Mouse (Mus musculus): ENCODE results near the gene Zfp326. TPM values are rescaled to one million over a fixed set of nuclear protein-coding genes. Genes with fewer than 3 reads are reported as not detected.
"Not testable (repeated sequence)": the region's sequence is repeated elsewhere in the genome, so short reads cannot be mapped to it uniquely, and the experiment has no call there.

Gene Zfp326
- 10 to 100 TPM; 12.9 to 19.7 TPM for polyA plus RNA-seq (2017; shearing (Covaris generic))

- peak; percentile 76 for ATAC-seq
Observed at GRCm38 (mm10) chr5:105876068-105876924, at the start of gene Zfp326. TSS of gene Zfp326 (plus strand) at chr5:105876565.

DNA sequence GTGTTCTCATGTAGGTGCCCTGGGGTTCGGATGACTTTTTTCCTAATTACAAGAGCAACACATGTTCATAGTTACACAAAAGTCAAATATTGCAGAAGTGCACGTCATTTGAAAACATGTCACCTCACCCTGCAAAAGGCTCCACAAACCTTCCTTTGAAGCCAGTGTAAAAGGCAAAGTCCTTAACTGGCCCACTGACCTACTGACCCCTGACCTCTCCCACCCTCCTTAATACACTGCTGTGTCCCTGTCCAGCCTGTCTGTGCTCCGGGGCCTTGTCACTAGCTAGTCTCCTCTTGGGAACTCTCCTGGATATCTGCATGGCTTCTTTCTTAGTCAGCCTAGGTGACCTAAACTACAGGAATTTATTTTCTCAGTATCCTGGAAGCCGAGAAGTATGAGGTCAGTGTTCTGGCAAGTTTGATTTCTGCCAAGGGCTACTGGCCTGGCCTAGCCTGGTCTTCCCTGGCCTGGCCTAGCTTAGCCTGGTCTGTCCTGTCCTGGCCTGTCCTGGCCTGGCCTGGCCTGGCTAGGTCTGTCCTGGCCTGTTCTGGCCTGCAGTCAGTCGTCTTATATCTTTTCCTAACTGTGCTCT is 49.4 kb upstream of the Zfp326 start:
- ATAC-seq = no peak

DNA sequence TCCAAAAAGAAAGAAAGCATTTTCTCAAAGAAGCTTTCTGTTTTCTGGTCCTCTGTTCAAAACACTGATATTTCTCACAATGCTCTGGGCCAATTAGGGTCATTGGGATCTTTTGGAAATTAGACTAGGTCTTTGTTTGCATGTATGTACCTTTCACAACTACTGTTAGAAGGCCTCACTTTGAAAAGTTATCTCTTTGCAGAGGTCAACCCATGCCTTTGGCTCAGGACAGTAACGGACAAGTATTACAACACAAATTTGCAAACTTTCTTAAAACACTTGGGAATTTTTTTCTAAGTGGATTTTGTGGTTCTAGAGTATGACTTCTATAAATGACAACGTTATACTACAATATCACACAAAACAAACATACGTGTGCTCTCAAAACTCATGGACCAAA is 48.3 kb upstream of the Zfp326 start:
- no peak for ATAC-seq

DNA sequence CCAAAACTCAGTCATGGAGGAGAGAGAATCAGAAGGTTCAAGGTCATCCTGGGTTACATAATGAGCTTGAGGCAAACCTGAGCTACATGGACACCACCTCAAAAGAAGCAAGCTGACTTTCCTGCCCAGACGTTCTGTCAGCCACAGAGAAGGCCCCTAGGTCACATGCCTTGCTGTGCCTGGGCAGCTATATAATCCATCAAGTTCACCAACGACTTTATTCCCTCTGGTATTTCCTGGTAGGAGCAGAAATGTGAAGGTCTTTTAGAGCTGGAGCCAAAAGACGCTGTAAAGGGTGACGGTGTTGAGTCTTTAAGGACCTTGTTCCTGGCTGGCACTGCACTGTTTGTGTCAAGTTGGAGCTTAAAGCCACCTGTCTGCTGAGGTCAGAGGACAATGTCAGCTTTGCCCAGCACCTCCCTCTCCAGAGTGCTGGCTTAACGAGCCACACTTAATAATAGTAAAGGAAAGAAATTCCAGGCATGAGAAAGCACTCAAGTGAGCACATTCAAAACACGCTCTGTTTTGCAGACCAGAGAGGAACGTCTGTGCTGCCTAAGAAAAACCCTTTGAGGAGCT is 47.3 kb upstream of the Zfp326 start:
- no peak for ATAC-seq

DNA sequence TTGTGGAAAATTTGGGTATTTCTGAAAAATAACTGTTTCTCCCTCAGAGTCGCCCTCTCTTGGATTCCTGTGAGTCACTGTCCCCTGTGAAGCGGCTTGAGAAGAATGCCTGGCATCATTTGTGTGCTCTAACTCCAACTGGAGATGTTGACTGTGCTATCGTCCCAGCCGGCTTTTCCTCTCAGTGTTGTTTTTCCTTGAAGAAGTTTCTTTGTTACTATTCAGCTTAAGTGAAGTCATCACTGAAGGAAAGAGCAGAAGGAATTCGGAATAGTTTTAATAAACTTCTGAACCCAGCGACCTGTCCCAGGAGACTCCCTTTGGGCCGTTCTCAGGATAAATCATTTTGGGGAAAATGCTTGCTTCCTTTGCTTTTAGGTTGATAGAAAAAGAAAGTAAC is 44.2 kb upstream of the Zfp326 start:
- no peak for ATAC-seq

DNA sequence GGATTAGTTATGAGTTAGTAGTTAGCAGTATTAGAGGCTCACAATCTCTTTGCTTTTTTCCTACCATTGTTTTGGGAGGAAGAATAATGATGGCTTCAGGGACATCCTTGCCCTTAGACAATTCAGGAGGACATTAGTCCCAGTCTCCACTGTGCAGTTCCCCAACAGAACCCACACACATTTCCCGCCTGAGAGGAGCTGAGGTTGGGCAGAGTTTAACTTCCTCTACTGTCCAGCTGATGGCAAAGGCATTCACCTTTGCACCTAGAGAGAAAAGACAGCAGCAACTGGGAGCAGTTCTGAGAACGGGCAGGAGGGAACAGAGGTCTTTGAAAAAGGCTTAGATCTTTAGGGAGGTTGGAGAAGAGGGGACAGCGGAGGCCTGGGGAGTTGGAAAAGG is 42.4 kb upstream of the Zfp326 start:
- no peak for ATAC-seq

DNA sequence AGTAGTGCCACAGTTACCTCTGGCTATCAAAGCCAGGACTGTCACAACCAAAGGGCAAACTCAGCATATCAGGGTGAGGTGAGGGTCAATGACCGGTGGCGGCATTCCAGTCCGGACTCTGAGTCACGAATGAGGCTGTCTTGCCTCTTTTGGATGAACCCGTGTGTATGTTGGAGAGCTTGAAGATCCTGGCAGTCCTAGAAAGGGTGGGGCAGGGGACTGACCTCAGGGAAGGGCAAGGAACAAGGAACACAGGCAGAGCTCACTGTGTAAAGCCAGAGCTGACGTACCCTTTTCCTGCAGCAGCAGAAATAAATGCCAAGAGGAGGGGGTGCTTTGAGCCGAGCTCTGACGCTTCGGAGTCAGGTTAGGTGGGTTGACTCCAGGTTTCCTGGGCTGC is 40.4 kb upstream of the Zfp326 start:
- ATAC-seq = no peak

DNA sequence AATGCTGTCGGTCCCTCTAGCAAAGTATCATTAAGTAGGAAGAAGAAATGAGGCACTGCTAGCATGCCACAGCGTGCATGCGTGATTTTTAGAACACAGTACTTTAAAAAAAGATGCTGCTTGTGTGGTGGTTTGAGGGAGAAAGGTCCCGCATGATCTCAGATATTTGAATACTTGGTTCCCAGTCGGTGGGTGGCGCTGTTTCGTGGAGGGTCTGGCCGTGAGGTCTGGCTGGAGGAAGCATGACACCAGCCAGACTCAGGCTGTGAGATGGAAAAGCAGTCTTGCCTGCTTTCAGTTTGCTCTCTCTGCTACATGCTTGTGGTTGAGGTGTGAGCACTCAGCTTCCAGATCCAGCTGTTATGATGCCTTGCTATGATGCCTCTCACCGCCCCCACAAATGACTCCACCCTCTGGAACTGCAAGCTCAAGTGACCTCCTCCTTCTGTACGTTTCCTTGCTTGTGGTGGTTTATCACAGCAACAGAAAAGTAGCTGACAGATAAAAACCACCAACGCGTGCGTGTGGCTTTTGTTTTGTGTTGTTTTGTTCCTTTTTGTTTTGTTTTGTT is 36.5 kb upstream of the Zfp326 start:
- ATAC-seq = peak; percentile 58

DNA sequence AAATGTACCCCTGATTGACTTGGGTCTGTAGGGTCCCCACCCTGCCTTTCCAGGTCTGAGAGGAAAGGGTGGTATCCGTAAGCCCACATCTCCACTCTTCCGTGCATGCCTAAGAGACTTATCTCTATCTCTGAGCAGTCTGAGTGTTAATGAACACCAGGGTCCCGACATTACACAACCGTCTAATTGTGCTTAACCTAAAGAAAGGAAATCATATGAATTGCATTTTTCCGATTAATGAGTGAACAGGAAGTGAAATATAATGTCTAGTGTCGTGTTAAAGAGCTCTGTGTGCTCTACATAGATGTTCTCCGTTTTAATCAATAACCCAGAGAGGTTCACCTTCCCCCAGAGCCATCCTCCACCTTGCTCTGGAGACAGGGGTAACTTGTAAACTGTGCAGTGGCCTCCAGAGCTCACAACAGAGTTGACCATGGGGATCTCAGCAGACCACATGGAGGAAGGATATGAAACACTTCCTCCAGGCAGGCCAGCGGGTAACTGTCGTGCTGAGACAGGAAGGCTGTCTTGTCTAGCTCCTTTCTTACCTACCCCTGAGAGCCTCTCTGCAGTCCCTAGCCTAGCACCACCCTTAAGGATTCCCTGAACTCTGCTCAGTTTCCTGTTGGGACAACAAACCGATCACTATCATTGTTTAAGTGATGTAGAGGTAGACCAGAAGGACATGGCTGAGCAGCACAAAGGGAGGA is 32.2 kb upstream of the Zfp326 start:
- ATAC-seq = peak; percentile 32

- no peak for ATAC-seq
Observed at GRCm38 (mm10) chr5:105845041-105845440, 31.3 kb upstream of the Zfp326 start.

- no peak for ATAC-seq
Observed at GRCm38 (mm10) chr5:105847726-105848125, 28.6 kb upstream of the Zfp326 start.

DNA sequence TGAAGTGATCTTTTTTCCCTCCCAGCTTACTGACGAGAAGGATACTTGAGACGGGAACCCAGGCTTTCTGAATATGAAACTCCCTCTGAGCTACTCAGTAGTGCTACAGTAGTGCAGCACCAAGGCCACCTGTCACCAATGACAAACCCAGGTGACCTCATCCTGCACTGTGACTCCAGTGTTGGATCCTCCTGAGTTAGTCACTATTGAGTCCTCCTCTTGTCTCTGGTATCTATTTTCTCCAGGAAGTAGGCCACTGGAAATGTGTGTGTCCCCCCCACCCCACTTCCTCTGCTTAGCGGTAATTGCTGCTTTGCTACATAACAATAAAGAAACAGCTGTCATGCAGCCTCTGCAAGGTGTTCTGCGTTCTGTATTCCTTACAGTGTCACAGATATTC is 27.1 kb upstream of the Zfp326 start:
- peak; percentile 87 for ATAC-seq

DNA sequence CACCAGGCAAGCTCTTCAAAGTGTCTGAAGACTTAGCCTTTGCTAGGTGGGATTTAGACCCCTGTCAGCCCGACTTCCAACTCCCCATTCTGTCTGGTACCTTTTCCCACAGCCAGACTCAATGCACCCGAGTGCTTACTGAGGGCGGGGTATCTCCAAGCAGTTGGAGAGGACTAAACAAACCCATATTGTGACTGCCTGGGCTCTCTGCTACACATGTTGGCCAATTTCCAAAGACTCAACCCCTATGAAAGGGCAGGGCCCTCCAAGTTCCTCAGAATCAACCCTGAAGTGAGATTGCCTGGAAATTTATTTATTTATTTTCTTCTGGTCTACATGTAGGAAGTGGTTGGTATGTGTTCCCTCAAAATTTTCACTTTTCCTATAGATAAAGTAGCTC is 26.7 kb upstream of the Zfp326 start:
- ATAC-seq = no peak

DNA sequence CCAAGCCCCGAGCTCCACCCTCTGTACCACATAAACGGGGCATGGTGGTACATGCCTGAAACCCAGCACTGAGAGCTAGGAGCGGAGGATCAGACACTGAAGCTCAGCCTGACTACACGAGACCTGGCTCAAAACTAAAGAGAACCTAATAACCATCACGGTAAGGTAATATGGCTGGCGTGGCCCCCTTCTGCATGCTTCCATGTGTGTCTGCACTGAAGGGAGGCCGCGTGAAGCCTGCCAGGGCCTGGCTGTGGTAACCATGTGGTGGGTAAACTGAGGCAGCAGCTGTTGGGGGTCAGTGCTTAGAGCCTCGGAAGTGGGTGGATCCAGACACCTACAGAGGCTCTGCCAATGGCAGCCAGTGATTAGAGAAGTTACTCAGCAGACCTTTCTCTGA is 23.1 kb upstream of the Zfp326 start:
- no peak for ATAC-seq

DNA sequence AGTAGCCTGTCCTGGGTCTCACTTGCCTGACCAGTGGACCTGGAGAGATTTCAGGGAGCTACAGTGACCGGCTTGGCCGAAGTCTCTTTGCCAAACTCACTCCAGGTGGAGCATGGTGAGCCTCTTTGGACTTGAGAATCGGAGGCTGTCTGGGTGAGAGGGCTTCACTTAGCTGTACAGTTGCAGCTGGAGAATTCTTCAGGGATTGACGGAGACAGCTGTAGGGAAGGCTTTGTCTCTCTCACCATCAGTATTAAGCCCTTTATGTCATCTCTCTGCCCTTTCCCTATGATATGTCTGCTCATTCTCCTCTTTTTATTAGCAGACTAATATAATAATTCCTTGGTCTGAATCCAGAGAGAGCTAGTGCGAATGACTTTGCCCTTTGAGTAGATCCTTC is 18.9 kb upstream of the Zfp326 start:
- ATAC-seq = no peak

DNA sequence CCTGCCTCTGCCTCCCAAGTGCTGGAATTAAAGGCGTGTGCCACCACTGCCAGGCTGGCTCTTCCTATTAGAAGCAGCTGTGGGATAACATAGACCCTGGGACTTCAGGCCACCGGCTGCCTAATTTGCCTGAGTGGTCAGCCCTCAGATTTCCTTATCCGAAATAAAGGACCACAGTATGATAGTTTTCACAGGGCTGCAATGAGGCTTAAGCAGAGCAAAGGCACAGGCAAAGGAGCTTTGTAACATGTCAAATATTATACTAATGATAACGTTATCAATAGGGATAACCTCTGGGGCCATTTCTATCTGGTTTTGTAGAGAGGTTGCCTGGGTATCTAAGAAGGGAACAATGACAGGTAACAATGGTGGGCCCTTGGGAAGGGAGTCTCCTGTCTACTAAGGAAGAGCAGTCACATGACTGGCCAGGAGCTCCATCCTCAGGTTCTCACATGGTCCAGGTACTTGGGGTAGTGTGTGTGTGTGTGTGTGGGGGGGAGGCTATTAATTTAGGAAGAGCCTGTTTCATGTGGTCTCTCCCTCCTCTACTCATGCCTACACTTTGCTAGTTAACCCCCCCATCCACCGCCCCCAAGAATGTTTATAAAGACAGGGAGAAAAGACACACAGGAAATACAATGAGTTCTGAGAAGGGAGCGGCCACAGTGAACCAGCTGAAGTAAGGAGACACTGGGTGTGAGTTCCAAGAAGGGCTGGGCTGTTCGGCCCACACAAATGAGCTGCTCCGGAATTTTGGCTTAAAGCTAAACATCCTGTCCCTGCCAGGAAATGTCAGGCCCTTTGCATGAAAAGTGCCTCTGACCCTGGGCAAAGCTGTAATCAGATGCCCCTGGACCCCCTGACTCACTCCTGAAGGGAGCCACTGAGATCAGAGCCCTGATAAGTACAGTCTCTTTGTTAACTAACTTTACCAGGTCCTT is 17.3 kb upstream of the Zfp326 start:
- ATAC-seq = peak; percentile 61

GRCm38 (mm10) chr5:105859716-105860460 is 16.5 kb upstream of the Zfp326 start:
- ATAC-seq = no peak

- no peak for ATAC-seq
Observed at GRCm38 (mm10) chr5:105860461-105860835, 15.9 kb upstream of the Zfp326 start.

DNA sequence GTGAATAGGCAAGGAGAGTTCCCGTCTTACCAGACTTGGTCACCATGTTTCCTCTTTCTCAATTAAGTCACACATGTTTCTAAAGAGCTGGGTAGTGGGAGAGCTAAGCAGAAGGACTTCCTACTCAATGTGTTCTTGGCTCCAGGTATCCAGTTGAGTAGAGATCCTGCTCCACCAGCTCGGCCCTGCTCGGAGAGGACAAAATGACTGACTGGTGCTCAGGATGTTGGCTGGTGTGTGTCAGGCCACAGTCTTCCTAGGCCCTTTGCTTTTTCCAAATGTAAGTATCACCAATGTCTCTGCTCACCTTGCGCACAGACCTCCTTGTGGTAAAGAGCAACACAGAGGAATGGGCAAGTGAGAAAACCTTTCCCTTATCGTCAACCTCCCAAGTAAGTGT is 14.7 kb upstream of the Zfp326 start:
- no peak for ATAC-seq

DNA sequence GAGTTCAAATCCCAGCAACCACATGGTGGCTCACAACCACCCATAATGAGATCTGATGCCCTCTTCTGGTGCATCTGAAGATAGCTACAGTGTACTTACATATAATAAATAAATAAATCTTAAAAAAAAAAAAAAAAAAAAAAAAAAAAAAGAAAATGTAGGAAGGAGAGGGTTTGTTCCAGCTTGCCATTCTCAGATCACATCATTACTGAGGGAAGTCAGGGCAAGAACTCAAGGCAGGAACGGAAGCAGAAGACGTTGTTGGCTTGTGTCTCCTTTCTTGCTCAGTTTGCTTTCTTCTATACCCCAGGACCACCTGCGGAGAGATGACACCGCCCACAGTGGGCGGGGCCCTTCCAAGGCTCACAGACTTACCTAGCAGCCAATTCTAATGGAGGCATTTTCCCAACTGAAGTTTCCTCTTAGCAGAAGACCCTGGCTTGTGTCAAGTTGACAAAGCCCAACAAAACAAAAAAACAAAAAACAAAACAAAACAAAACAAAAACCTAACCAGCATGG is 11.2 kb upstream of the Zfp326 start:
- not testable (repeated sequence) for ATAC-seq

DNA sequence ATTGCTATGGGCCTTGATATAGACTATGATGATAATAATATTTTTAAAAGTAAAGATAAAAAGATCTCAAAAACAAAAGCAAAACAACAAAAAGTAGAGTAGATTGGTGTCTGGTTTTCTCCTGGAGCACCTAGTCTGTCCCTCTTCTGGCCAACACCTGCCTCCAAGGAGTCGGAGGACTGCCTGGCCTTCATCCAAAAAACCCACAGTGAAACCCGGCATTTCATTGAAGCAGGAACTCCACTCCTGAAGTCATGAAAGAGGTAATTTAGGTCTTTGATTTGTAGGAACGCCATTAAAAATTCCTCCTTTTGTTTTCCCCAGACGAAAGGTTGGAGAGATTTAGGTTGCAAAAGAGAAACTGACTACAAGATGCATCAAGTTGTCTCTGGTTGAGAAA is 8.9 kb upstream of the Zfp326 start:
- ATAC-seq = no peak
